Mouse (Mus musculus): ENCODE results near the gene Rpl39l.
"Not testable (repeated sequence)": the region's sequence is repeated elsewhere in the genome, so short reads cannot be mapped to it uniquely, and the experiment has no call there.

Gene Rpl39l

DNA sequence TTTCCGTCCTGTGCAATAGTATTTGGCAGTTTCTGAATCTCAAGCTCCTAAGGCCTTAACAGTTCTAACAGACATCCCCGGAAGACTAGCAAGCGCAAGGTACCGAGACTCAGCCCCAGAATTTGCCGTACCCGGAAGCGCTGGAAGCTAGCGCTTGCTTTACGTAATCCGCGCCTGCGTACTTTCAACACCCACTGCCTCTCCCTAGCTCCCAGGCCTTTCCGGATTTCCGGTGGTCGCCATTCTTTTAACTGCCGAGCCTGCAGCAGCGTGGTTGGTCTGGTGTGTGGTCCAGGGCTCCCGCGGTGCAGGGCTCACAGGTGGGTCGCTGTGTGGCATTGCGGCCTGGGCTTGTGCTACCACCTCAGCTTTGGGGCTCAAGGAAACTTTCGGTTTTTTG is at the start of gene Rpl39l:
TSS of gene Rpl39l (plus strand) at position 222 of the 400 bp plus-strand sequence.
- no peak for DNase-seq (ENCODE audit: low read depth)

DNA sequence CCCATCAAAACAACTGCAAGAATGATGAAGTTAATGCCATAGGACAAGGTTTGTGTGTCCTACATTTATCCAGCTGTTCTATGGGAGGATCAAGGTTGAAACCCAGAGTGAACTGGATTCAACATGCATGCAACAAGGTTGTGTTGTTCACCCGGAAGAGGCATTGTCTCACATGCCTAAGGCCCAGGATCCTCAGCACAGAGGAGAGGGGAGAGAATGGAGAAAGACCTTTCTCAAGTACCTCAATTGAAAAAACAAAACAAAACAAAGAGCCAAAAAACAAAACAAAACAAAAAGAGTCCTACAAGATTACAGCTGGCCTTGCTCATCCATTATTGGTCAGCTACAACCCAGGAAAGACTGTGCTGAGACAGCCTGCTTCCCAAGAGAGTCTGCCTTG is 42.4 kb upstream of the Rpl39l start:
- DNase-seq (ENCODE audit: low read depth) = no peak

DNA sequence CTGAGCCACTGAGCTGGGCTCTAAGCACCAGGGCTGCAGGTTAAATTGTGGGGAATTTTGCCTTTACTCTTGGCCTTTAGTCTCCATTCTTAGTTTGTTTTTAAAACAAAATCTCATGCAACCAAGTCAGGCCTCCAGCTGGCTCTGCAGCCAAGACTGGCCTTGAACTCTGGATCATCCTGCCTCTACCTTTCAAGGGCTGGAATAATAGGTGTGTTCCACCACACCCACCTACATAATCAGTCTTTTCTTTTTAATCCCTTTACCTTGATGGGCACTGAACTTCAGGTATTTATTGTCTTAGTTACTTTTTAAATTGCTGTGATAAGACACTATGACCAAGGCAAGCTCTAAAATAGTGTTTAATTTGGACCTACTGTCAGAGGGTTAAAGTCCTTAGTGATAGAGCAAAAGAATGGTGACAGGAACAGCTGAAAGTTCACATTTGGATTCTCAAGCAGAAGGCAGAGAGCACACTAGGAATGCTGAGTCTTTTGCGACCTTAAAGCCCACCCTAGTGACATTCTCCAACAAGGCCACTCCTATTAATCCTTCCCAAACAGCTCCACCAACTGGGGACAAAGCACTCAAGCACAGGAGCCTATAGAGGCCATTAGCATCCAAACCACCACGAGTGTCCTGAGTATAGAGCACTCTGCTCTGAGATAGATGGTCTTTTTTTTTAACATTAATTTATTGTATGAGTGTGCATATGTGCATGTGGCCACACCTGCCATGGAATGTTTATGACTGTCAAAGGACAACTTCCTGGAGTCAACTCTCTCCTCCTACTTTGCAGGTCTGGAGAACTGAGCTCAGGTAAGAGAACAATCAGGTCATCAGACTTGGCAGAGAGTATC is 40.7 kb upstream of the Rpl39l start:
- DNase-seq (ENCODE audit: low read depth) = no peak

DNA sequence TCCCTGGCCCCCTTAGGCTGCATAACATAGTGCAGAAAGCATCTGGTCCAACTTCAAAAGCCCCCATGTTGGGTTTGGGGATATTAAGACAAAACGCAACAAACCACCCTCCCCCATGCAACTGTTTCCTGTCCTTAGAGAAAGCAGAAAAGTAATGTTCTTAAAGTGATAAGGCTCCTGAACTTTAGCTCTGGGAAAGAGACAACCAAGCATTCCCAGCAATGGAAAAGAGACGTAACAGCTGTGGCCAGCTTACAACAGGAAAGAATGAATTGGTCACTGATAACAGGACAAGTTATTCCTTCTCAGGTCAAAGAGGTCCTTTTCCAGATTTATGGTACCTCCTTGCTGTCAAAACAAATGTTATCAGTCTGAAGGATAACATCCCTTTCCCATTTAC is 26.9 kb upstream of the Rpl39l start:
- no peak for DNase-seq (ENCODE audit: low read depth)

DNA sequence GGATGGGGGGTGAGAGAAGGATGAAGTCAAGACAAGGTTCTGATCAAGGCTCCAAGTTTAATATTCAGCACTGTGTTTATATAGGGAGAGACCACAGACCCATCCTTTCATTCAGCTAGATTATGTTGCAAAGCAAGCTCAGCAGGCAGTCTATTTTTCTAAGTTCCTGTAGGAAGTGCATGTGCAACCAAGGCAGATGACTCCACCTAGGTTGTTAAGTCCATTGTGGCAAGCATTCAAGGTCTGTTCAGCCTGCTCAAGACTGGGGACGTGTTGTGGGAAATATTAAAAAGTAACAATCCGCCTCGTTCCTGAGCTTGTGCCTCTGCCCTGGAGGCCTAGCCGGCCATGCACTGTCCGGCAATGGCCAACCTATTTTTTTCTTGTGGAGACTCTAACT is 22.6 kb upstream of the Rpl39l start:
- DNase-seq (ENCODE audit: low read depth) = no peak

DNA sequence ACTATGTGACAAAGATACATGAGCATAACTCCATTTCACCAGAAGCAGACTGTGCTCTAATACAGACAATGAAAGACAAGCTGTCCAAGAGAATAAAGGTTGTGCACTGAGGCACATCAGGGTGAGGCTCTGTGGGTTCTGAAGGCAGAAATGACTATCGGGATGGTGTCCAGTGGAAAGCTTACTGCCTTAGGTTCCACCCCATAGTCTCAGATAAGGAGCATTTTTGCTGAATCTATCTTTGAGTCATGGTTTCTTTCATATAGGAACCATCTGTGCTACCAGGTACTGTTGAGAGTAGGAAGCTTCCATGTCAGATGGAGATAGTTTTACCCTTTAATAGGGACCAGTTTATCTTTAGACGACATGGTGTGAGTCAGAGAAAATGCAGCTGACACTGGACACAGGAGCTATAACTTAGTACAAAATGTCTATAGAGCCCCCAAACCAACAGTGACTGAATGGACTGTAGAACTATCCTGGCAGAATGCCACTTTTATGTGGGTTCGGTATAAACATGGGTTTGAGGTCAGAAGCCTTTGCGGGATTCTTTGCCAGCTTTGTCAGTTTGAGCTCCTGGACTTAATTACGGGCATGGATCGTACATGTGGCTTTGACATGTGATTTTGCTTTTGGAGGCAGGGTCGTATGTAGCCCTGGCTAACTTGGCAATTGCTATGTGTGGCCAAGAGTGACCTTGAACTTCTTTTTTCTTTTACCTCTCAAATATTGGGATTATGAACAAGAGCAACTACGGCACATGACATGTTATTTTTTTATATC is 712 bp upstream of the Rpl39l start:
- DNase-seq (ENCODE audit: low read depth) = no peak

DNA sequence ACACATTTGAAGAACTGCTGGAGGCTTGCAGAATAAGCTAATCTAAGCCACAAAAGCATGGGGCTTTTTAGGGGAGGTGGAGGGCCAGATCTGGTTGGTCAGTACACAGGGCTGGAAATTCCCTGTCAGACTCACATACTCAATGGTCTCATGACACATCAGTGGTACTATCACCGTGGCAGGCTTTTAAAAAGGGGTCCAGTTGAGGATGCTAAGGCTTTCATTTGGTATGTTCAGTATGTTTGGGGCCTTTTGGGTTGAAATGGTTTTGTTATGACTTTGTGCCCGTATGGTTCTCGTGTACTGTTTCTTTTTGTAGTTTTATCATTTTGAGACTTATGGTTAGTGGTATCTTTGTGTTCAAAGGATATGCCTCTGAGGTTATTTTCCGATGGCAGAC is 1.2 kb downstream of the Rpl39l start:
- DNase-seq (ENCODE audit: low read depth) = no peak

DNA sequence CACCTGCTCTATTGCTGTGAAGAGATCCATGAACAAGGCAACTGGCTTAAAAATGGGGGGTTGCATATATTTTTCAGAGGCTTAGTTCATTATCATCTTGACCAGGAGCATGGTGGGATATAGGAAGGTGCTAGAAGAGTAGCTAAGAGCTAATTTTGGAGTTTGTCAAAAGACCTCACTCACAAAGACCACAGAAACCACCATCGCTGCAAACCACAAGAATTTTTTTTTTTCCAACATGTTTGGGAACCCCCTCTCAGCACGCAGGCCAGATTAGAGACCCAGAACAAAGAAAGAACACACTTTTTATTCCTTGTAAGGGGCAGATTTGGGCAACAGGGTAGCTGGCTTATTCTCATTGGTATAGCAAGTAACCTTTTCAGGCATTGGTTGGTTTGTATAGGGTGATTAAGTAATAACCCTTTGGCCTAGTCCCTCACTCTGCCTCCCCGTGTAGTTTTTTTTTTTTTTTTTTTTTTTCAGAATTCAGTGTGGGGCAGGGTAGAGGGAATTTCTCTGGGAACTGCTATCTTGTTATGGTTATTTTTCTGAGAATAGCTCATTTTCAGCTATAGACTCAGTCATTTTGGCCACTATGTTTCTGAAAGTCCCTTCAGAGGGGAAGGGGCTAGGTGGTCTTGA is 2.3 kb downstream of the Rpl39l start:
- no peak for DNase-seq (ENCODE audit: low read depth)

DNA sequence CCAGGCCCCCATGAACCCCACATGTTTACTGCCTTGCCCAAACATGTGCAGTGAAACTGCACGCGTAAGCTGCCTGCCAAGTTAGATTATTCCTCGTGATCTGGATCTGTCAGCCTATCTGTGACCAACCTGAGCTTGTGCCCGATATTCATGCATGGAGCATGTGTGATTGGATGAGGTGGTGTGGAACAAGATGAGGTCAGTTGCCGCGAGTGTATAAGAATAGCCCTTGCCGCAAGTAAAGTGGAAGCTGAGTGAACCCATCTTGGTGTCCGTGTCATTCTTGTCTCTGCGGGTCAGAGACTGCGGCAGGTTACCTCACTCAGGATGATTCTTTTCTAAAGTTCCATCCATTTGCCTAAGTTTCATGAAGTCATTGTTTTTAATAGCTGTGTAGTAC is 17.4 kb downstream of the Rpl39l start:
- not testable (repeated sequence) for DNase-seq (ENCODE audit: low read depth)

DNA sequence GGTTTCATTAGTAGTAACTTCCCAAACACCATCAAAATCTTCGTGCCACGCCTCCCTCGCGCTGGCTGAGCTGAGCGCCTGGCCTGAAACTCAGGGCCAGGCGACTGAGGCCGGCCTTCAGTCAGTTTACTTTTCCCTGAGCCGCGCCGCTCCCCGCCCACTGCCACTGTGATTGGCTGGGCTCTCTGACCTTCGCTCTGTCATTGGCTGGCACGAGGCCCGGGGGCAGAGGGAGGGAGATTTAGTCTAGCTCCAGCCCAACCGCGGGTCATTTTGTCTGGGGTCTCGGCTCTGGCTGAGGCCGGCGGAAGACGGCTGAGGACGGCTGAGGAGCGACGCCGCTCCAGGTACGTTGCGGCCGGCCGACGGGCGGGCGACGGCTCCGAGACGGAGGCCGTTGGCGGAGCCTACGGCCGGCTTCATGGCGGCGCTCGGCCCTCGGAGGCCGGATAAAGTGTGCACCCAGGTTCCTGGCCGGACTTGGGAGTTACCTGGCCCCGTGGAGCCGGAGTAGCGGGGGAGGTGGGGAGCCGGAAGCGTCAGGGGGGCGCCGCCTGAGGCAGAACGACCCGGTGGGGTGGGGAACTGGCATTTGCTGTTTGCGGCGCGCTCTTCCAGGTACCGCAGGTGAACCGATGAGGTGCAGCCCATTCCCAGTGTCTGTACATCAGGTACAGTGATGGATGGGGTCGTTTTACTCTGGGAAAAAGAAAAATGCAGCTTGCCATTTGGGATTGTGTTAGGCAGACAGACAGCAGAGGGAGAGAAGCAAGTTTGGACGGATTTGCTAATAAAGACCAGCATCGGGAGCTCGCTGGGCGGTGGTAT is 22.9 kb downstream of the Rpl39l start, which contains the start of gene Atf7ip2:
TSS of gene Atf7ip2 (plus strand) at position 34 of the 828 bp plus-strand sequence.
- DNase-seq (ENCODE audit: low read depth) = peak; percentile 56

DNA sequence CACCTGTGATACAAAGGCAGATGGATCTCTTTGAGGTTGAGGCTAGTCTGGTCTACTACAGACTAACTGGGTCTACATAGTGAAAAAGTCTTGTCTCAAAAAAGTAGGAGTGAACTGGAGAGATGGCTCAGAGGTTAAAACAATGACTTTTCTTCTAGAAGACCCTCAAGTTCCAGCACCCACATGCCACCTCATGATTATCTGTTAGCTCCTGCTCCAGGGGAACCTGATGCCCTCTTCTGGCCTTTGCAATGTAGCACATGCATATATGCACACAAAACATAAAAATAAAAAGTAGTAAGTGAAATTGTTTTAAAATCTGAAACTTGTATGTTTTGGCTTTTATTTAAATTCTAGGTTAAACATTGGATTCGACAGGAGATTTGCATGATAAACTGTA is 38.8 kb downstream of the Rpl39l start:
- DNase-seq (ENCODE audit: low read depth) = no peak

DNA sequence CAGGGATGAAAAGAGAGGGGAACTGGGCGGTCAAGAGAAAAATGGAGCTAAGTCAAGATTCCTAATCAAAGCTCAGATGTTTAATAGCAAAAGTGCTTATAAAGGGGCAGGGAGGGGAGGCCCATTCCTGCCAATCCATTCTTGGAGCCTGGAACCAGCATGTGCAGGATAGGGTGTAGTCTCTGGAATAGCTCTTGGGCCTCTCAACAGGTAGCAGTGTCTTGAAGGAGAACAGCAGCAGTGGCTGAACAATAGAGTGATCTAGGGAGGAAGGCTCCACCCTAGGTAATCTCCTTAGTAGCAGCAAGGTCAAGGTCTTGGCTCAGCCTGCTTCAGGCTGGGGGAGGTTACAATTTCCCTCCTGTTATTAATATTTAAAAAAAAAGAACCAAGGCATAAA is 46.3 kb downstream of the Rpl39l start:
- not testable (repeated sequence) for DNase-seq (ENCODE audit: low read depth)

DNA sequence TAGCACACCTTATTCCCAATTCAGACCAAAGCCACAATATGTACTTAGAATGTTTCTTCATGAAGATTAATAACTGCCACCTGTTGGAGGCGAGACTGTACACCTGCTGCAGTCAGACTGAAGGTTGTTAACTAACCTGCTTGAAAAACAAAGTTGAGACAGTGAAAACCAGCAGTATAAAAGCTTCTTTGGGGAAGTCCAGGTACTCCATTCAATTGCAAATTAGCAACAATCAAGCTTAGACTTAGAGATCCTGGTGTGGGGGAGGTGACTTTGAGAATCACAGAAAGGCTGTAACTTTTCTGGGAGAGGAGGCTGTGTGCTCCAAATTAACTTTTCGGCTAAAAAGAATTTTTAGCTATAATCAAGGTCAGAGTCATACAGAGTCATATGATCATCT is 47.0 kb downstream of the Rpl39l start:
- not testable (repeated sequence) for DNase-seq (ENCODE audit: low read depth)

Measured in c-Kit-positive CD71-positive TER-119-negative erythroid progenitor cells, embryonic 14.5 days (primary cell).